Mouse (Mus musculus) limb, embryonic 13.5 days (tissue): ENCODE data around the gene Mctp1. TPM values are rescaled to one million over a fixed set of nuclear protein-coding genes. Genes with fewer than 3 reads are reported as not detected.

Experiments used
- ATAC-seq: fragments of 200-750 bp; cut with Nextera tagmentation; 2 replicates; pipeline ENCODE4 v1.8.0; 2017; ENCODE audit warnings: low read depth, moderate number of reproducible peaks, moderate TSS enrichment; ENCODE audit not compliant: low FRiP score
- H3K27ac ChIP-seq: fragments of 300-500 bp; sonication (generic); 2 replicates; pipeline ENCODE4 v1.5.1; 2015; ENCODE audit warnings: inconsistent platforms, mild to moderate bottlenecking, moderate library complexity
- H3K27me3 ChIP-seq: fragments of 300-500 bp; sonication (generic); 2 replicates; pipeline ENCODE4 v1.6.1; 2015; ENCODE audit warnings: mild to moderate bottlenecking, inconsistent platforms
- H3K36me3 ChIP-seq: fragments of 300-500 bp; sonication (generic); 2 replicates; pipeline ENCODE4 v1.6.1; 2015; ENCODE audit warnings: inconsistent platforms, mild to moderate bottlenecking, moderate library complexity
- H3K4me1 ChIP-seq: fragments of 300-500 bp; sonication (generic); 2 replicates; pipeline ENCODE4 v1.6.1; 2015; ENCODE audit warnings: inconsistent platforms
- H3K4me2 ChIP-seq: fragments of 300-500 bp; sonication (generic); replicated peaks from 2 replicates; pipeline ENCODE4 v1.6.1; 2015; ENCODE audit warnings: inconsistent platforms, mild to moderate bottlenecking, moderate library complexity
- H3K4me3 ChIP-seq: fragments of 300-500 bp; sonication (generic); 2 replicates; pipeline ENCODE4 v1.5.1; 2015; ENCODE audit warnings: moderate library complexity, mild to moderate bottlenecking, inconsistent platforms
- H3K9ac ChIP-seq: fragments of 300-500 bp; sonication (generic); 2 replicates; pipeline ENCODE4 v1.6.1; 2015; ENCODE audit warnings: mild to moderate bottlenecking, inconsistent platforms
- H3K9me3 ChIP-seq: fragments of 300-500 bp; sonication (generic); 2 replicates; pipeline ENCODE4 v1.6.1; 2016; ENCODE audit warnings: inconsistent platforms
- WGBS: fragments of 180-500 bp; shearing (Covaris S2); methylation state at CpG from one replicate; pipeline ENCODE4 v1.1.7; 2015; 5-methylcytosine and 5-hydroxymethylcytosine counted together
- polyA plus RNA-seq: library from polyadenylated mRNA; unstranded; fragments of >200 nt; fragmentation: Nextera tagmentation; extraction: Ambion mirVana; gene quantifications from 2 replicates; pipeline ENCODE4 v1.2.1, GENCODE M21; 2015

The Mctp1 gene
- polyA plus RNA-seq, 1 experiment from 2014 or later: 0.46 TPM

DNA sequence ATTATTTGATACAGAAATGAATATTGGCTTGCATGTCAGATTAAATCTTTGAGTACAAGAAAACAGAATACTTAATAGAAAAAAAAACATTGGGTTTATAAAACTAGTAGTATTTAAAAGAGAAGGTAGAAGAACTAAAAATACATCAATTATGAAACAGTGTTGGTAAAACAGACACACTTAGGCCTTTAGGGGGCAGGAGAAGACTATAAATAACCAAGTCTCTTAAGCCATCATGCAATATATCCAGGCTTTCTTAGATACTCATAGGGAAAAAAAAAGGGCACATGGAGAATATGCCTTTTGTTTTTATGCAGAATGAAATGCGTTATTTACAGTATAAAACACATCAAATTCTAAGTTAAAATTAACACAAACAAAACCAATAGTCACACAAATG, 661.0 kb downstream of the Mctp1 start:
- H3K9me3 ChIP-seq: no peaks in the 10 kb centered on the region
- no peak overlapping the region for H3K9ac ChIP-seq
- ATAC-seq: no peak
- no peak overlapping the region for H3K4me3 ChIP-seq
- 82% methylated on average over 1 of the region's 1 CpGs for WGBS
- peaks cover 3% of the 10 kb centered on the region for H3K36me3 ChIP-seq
- H3K27me3 ChIP-seq: no peaks in the 10 kb centered on the region
- no peaks in the 10 kb centered on the region for H3K4me1 ChIP-seq
- no peak overlapping the region for H3K27ac ChIP-seq
- no peak overlapping the region for H3K4me2 ChIP-seq

DNA sequence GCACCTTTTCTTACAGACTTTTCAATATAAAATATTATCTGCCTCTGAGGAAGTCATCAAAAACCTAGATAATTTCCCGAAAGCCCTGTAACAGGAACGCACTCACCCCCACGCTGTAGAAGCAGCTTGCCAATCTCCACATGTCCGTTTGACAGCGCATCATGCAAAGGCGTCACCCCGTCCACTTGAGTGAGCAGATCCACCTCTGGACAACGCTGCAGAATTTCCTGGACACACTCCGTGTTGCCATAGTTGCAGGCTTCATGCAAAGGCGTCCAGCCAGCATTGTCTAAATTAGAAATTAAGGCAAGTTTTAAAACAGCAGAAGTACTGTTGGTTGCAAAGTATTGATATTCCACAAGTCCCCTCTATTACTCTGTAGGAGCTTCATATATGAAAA, 662.1 kb downstream of the Mctp1 start:
- H3K36me3 ChIP-seq: peaks cover 3% of the 10 kb centered on the region
- H3K4me3 ChIP-seq: no peak overlapping the region
- H3K9ac ChIP-seq: no peak overlapping the region
- H3K27me3 ChIP-seq: no peaks in the 10 kb centered on the region
- no peaks in the 10 kb centered on the region for H3K4me1 ChIP-seq
- H3K4me2 ChIP-seq: no peak overlapping the region
- no peak overlapping the region for H3K27ac ChIP-seq
- H3K9me3 ChIP-seq: no peaks in the 10 kb centered on the region
- WGBS: 87% methylated on average over 10 of the region's 10 CpGs
- no peak for ATAC-seq

DNA sequence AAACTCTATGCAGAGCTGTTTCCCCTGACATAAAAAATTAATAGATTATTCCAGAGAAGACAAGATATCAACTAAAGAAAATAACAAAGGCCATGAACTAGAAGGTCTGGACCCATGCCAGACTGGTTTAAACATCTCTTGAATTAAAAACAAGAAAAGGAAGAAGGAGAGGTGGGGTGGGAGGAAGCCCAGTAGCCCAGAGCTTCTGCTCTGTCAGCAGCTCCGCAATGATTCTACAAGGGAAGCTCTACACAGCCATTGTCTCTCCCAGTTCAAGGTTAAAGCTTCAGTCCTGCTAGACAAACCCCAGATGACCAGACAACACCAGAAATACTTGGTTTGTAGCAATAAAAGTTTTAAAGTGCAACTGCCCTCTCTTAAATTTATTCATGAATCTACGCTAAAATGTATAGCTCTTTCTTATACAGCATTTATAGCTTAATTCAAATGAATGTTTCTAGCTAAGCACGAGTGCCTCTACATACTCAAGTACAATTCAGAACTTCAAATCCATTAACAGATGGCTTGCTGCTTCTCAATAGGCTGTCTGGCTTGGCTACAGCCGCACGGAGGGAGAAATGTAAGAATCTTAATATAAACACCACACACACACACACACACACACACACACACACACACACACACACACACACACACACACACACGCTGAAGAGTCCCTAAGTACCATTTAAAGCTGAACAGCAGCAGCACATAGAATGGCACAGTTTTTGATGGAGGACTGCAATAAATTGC, 663.0 kb downstream of the Mctp1 start:
- H3K27me3 ChIP-seq: no peaks in the 10 kb centered on the region
- H3K4me3 ChIP-seq: no peak overlapping the region
- no peak overlapping the region for H3K4me2 ChIP-seq
- no peaks in the 10 kb centered on the region for H3K4me1 ChIP-seq
- H3K9ac ChIP-seq: no peak overlapping the region
- WGBS: 73% methylated on average over 6 of the region's 6 CpGs
- no peaks in the 10 kb centered on the region for H3K9me3 ChIP-seq
- H3K36me3 ChIP-seq: peaks cover 3% of the 10 kb centered on the region
- no peak for ATAC-seq
- H3K27ac ChIP-seq: no peak overlapping the region

DNA sequence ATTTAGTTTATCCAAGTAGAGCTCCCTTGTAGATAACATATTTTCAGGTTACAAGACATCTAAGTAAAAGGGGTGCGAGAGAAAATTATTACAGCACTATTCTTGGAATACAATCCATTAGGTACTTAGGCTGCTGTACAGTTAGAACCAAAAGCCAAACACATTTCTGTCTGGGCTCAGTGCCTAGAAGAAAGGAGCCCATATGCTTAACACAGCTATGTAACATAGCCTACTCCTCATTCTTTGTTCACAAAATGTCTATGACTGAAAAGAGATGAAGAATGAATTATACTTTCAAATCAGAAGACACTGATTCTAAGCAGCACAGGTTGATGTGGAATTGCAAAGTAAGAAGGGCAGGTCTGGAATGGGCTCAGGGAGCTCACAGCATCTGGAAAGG, 664.1 kb downstream of the Mctp1 start:
- Histone ChIP-seq H3K9ac (no peak overlapping the region), H3K27me3 (no peaks in the 10 kb centered on the region), H3K4me1 (no peaks in the 10 kb centered on the region), H3K9me3 (no peaks in the 10 kb centered on the region), H3K4me3 (no peak overlapping the region), H3K4me2 (no peak overlapping the region), H3K36me3 (peaks cover 3% of the 10 kb centered on the region), H3K27ac (no peak overlapping the region)
- ATAC-seq: no peak
- 90% methylated on average over 1 of the region's 1 CpGs for WGBS

DNA sequence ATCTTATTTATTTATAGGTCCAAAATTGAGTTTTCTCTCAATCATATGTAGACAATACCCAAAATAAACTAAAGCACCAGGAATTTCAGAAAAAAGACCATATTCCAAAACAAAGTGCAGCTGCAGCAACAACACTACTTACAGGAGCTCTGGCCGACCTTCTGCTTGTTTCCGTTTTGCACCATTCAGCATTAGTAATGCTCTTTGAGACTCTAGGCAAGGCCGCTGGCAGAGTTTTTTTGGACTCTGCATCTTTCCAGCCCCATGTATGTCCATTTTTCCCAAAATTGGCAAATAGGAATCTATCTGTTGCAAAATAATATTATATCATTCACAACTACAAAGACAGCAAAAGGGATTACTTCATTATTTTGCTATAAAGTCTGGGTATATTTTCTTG, 665.4 kb downstream of the Mctp1 start:
- 87% methylated on average over 3 of the region's 3 CpGs for WGBS

DNA sequence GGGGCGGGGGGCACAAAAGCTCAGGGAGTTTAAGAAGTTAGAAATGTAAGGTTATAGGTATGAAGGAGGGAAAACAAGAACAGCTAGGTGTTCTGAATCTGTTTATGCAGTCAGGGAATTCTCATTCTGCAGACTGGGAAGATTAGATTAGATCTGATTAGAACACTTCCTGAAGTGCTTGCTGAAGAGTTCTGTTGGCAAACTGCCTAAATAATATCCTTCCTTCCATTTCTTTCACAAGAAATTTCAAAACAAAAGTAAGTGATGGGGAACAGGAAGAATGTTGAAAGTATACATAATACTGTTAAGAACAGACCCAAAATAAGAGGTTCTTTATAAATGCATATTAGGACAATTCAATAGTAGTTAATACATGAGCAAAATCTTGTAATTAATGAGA, 678.9 kb downstream of the Mctp1 start:
- no peaks in the 10 kb centered on the region for H3K27me3 ChIP-seq
- H3K27ac ChIP-seq: no peak overlapping the region
- peaks cover 19% of the 10 kb centered on the region for H3K36me3 ChIP-seq
- no peaks in the 10 kb centered on the region for H3K9me3 ChIP-seq
- no peak overlapping the region for H3K4me3 ChIP-seq
- no peak for ATAC-seq
- WGBS: 98% methylated on average over 1 of the region's 1 CpGs
- no peak overlapping the region for H3K4me2 ChIP-seq
- no peak overlapping the region for H3K9ac ChIP-seq
- no peaks in the 10 kb centered on the region for H3K4me1 ChIP-seq

More for the DNA sequence above, 665.4 kb downstream of the Mctp1 start:
- Histone ChIP-seq H3K9ac (no peak overlapping the region), H3K9me3 (no peaks in the 10 kb centered on the region), H3K27me3 (no peaks in the 10 kb centered on the region), H3K27ac (no peak overlapping the region), H3K36me3 (peaks cover 3% of the 10 kb centered on the region), H3K4me3 (no peak overlapping the region), H3K4me1 (no peaks in the 10 kb centered on the region), H3K4me2 (no peak overlapping the region)
- no peak for ATAC-seq

DNA sequence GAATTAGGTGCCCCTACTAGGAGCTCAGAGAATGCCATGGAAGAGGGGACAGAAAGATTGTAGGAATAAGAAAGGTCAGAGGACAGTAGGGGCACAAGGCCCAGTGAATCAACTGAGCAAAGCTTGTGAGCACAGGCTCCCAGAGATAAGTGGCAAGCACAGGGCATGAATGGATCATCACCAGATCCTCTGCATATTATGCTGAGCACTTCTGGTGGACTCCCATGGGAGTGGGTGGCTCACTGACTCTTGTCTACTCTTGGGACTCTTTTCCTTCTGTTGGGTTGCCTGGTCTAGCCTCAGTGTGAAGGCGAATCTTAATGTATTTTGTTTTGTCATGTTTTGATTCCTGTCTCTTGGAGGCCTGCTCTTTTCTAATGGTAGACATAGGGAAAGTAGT, 684.5 kb downstream of the Mctp1 start:
- H3K9ac ChIP-seq: no peak overlapping the region
- no peak overlapping the region for H3K4me3 ChIP-seq
- H3K9me3 ChIP-seq: no peaks in the 10 kb centered on the region
- H3K4me1 ChIP-seq: no peaks in the 10 kb centered on the region
- H3K4me2 ChIP-seq: no peak overlapping the region
- no peak overlapping the region for H3K27ac ChIP-seq
- H3K36me3 ChIP-seq: peaks cover 10% of the 10 kb centered on the region
- WGBS: 92% methylated on average over 1 of the region's 1 CpGs
- no peaks in the 10 kb centered on the region for H3K27me3 ChIP-seq
- no peak for ATAC-seq

DNA sequence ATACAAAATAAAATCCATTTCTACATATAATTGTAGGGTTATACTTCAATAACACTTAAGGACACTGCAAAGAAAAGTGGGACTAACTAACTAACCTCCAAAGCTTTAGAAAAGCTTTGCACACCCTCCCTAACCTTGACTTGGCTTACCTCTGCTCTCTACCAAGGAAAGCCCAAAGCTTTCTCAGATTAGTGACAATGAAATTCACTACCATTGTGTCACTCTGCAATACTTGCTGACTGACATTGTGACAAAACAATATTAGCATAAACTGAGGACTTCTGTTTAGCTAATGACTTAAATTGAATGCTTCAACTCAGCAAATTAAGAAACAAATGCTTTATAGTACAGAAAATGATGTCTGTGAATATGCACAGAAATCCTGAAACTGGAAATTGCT, 687.7 kb downstream of the Mctp1 start:
- no peak overlapping the region for H3K9ac ChIP-seq
- H3K4me3 ChIP-seq: no peak overlapping the region
- no peaks in the 10 kb centered on the region for H3K27me3 ChIP-seq
- no peaks in the 10 kb centered on the region for H3K4me1 ChIP-seq
- ATAC-seq: no peak
- H3K4me2 ChIP-seq: no peak overlapping the region
- peaks cover 6% of the 10 kb centered on the region for H3K9me3 ChIP-seq
- no peak overlapping the region for H3K27ac ChIP-seq
- peaks cover 14% of the 10 kb centered on the region for H3K36me3 ChIP-seq

Other genes with a start within 250 kb of the Mctp1 start
- gene Fam81b, start 79.5 kb upstream of the Mctp1 start, polyA plus RNA-seq: not detected in 2 replicates